Mouse (Mus musculus) heart, postnatal 0 days (tissue): ENCODE data around the gene Ildr2.

Experiments used
- CTCF ChIP-seq: IDR thresholded peaks from 2 replicates; pipeline ENCODE4 v1.5.1; 2016; ENCODE audit warnings: antibody characterized with exemption, control low read depth, low read depth
- EP300 ChIP-seq: IDR thresholded peaks from 2 replicates; pipeline ENCODE4 v1.6.1; 2016; ENCODE audit warnings: antibody characterized with exemption, low read depth

DNA sequence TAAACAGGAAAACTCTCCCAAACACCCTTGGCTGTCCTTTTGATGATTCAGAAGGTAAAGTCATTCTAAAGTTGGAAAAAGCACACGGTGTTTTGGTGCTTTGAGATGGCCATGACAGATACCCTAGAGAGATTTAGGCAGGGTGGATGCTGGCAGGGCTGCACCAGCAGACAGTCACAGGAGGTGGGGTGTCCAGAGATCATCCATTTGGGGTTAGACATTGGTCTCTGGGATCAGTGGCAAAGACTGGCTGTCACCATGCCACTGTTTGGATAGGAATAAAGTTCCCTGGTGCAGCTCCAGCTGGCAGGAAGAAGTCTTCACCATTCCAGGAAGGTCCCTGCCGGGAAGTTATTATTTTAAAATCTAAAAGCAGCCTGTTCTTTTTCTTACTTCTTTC lies 24.8 kb downstream of the Ildr2 start:
- no peak for TF ChIP-seq CTCF
- TF ChIP-seq EP300: no peak
